Mouse (Mus musculus) cerebellum, adult 9-10 months (tissue): ENCODE data around the gene Tmbim6.

ENCODE experiments used
- DNase-seq: peaks from one replicate; pipeline ENCODE4 v3.0.0; 2022

The Tmbim6 gene

GRCm38 (mm10) chr15:99392486-99393385, at the start of gene Tmbim6:
Gene Tmbim6, plus strand, starts transcription at chr15:99392882.
- peak; percentile 100 for DNase-seq

DNA sequence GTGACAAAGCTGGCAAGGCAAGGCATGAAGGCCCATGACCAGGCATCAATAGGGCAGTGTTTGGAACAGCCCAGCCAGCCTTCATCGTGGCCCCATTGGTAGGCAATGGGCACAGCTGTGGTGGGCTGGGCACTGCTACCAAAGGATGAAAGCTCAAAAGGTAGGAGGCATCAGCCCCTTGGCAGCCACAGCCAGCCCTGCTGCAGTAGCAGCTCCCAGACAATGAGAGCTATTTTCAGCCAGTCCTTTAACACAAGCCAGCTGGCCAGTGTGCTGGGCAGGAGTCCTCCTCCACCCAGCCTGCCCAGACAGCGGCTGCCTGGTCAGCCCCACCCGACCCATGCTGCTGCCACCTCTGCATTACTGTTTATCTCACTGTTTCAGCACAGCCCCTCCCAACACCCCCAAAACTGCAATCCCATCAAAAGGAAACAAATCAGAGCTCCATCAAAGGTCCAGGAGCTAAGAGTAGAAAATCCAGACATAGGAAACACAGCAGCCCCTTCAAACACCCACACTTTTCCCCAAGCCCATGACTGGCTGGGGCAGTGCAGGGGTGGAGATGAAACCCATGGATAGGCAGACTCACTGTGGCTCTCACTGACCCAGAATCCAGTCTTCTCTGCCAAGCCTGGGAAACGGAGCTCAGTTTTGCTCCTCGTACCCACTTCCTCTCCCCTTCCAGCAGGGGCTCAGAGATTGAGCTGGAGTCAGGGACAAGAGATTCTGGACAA, 49.1 kb upstream of the Tmbim6 start:
- DNase-seq = no peak

DNA sequence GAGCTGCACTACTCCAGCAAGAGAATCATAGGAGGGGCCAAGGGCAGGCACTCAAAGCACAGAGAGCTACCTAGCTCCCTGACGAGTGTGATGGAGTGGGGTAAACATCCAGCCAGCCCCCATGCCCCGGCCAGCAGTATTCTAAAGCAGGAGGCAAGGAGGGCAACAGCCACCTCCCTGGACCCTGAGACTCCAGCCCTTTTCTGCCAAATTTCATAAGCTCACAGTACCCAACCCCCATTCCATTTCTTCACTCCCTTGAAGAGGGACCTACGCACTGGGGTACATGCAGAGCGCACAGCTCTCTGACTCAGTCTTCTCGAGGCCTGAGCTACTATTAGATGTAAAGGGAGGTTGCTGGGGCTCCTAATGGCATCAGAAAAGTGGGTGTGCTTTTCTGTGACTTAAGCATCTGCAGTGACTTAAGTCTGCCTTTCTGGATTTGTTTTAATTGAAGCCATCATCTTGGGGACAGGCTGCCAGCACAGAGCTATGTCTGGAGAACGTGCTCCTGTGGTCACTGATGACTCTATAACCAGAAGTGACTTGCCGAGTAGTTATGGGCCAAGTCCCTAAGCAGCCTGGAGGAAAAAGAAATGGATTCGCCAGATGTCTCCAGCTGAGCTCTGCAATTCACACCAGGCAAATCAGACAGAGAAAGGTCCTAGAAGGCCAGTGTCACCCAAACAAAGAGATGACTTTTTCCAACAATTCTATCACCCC, 48.4 kb upstream of the Tmbim6 start:
- no peak for DNase-seq

- no peak for DNase-seq
Observed at GRCm38 (mm10) chr15:99344961-99345360, 47.7 kb upstream of the Tmbim6 start.

DNA sequence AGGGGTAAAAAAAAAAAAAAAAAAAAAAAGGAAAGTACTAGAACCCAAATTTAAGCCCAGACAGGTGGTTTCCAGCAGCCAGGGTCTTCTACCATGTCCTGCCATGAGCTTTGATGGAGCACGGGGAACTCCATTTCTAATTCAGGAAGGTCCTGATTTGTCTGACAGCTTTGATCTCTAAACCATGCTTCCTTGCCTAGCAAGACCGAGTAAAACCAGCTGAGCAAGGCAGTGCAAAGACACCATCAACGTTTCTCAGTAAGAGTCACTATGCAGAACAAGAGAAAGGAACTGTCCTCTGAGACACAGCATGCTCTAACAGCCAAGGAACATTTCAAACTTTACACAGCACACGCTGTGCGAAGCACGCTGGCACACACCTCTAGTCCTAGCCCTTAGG, 41.1 kb upstream of the Tmbim6 start:
- no peak for DNase-seq

DNA sequence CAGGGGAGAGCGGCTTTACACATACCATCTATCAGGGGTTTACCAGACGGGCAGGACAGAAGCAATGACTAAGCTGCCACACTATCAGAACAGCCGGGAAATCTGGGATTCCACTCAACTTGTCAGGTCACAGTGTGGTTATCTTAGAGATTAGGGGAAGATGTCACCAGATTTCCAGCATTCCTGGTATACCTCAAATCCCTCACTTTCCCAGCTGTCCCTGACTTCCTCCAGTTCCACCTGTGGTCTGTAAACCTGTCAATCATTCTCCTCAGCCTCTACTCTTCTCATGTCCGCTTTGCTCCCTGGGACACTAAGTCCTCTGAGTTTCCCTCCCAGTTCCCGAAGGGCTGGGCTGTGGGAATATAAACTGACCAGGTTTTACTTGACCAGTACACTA, 40.4 kb upstream of the Tmbim6 start:
- no peak for DNase-seq

- DNase-seq = no peak
Observed at GRCm38 (mm10) chr15:99355660-99356059, 37.0 kb upstream of the Tmbim6 start.

DNA sequence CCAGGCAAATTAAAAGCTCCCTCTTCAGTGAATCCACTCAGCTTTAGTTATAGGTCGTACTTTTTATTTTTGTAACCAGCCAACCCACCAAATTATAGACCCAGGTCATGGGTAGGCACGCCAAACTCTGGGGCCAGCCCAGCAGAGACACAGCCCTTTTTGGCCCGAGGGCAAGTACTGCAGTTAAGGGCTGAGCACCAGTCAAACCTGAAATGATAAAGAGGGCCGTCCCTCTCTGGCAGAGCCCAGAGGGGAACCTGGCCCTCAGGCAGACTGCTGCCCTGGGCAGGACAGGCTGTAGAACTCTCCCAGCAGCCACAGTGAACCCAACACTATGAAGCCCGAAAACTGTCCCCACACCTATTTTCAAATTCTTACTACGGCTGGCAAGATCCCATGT, 36.2 kb upstream of the Tmbim6 start:
- no peak for DNase-seq

DNA sequence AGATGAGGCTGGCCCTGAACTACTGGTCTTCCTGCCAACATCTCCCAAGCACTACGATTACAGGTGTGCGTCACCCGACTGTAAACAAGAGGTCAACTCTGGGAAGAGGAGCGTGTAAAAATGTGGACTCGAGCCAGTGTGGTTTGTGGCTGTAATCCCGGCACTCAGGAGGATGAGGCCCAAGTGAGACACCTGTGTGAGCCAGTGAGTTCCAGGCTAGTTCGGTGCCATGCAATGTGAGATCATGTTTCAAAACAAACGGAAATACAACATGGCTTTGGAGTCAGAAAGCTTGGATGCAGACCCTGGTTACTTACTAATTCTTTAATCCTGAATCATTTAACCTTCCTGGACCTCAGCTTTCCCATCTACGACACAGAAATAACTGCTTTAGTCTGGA, 33.7 kb upstream of the Tmbim6 start:
- no peak for DNase-seq

DNA sequence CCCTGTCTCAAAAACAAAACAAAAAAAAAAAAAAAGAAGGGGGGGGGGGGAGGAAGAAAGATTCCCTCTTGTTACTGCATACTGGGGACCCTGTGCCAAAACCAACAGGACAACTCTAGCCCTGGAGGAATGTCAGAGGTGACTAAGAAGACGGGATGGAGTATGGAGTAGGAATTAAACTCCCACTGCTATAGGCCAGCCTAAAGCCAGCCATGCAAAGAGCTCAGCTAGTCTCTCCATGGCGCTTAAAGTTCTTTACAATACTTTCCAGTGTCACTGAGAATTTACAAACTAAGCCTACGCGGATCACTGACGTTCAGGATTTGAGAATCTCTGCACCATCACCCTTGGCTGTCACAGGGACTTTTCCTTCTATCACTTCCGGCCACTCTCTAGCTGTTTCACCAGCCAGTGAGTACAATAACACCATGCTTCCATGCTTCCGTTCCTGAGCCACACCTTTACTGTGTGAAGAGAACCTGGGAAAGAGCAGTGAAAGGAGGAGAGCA, 28.6 kb upstream of the Tmbim6 start:
- DNase-seq = no peak

GRCm38 (mm10) chr15:99364921-99365320, 27.8 kb upstream of the Tmbim6 start:
- no peak for DNase-seq

GRCm38 (mm10) chr15:99368583-99369266, 24.0 kb upstream of the Tmbim6 start:
- no peak for DNase-seq

DNA sequence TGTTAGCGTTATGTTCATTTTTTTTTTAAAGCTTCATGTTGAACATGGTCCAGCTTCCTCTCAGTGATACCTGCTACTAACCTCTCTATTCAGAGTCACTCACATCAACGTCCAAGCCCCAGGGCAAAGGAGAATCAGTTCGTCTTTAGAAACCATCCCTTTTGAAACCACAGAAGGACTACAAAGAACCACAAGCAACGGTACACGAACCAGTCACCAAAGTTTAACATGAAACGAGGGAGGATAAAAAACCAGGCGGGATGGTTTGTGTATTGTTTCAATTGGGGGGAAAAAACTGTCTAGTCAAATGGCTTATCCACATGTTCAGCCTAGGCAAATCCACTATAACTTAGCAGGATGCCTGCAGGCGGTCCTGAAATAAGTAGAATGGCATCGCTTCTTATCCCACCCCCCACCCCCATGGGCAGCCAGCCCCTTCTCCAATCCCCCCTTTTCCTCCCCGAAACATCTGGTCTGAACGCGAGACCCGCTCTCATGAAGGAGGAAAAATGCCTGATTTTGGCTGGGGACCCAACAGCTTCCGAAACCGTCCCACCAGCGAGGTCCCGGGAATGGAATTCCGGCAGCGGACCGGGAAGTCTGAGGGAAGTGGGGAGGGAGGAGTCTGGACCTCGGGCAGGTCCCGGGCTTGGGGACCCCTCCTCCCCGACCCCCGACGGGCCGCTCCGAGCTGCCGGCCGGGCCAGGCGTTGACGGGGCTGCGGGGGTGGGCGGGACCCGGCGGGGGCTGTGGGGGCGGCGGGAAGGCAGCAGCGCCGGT, 23.1 kb upstream of the Tmbim6 start:
- DNase-seq = no peak

GRCm38 (mm10) chr15:99370259-99370691, 22.4 kb upstream of the Tmbim6 start, which contains the start of gene Fmnl3:
Gene Fmnl3, minus strand, starts transcription at chr15:99370482.
- peak; percentile 95 for DNase-seq

DNA sequence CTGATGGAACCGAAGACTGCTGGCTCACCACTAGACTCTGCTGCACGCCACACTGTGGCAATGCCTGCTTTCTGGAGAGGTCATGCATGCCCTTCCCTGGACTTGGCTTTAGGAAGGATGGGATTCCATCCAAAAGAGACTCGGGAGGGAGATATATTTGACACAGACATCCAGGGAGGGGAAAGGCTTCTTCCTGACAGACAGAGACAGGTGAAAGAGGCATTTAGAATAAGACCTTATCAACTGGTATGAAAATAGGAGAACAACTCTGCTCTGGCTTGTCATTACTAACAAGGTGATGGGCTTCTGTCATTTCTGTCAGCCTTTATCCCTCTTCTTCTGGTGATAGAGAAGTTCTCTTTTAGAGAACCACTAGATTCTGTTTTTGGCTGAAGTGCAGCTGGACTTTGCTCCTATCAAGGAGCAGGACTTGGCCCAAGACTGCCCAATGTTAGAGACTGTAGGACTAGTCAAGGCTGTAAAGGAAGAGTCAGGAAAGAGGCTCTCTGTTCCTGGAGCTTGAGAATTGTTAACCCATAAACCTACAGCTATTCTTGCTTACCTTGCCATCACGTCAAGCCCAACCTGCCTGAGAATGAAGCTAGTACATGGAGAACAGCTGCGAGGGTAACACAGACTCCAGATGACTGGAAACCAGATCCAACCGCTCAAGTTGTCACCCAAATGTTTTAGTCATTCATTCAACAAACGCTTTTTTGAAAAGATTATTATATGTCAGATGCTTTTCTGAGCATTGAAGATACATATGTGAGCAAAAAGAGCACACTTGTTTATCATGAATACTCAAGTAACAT, 20.9 kb upstream of the Tmbim6 start:
- DNase-seq = no peak

DNA sequence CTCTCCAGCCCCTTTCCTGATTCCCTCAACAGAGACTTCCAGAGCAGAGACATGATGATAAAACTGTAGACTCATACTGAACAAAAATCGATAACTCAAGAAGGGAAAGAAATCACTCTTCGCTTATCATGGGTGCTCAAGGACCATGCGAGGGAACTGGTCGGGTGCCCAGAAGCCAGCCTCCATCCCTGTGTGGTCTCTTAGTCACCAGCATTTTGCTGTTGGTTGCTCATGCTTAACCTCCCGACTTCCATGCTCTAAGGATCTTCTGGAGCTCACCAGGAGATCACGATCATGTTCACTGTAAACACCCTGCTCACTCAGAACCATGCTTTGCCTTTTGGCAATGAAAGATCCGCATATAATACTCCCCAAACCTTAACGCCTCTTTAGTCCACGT, 19.9 kb upstream of the Tmbim6 start:
- no peak for DNase-seq

DNA sequence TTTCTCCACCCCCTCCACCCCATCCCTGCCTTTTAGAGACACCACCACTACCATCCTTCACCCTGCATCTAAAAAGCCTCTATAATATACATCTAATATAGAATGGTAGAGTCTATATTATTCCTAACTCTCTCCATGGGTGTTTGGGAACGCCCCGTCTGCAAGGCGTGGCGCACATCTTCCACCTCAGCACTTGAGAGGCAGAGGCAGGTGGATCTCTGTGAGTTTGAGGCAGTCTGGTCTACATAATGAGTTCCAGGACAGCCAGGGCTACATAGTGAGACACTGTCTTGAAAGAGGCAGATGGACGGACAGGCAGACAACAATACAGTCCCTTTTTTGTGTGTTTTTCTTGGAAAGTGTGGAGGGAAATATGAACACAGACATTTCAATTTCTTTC, 17.6 kb upstream of the Tmbim6 start:
- DNase-seq = no peak

DNA sequence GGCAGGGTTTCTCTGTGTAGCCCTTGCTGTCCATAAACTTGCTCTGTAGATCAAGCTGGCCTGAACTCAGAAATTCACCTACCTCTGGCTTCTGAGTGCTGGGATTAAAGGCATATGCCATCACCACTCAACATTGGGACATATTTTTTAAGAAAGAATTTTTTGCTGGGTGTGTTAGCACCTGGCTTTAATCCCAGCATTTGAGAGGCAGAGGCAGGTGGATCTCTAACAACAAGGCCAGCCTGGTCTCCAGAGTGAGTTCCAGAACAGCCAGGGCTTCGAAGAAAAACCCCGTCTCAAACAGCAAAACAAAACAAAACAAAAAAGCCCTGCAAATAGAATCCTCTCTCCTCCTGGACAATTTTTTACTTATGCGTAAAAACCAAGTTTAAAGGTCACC, 17.1 kb upstream of the Tmbim6 start:
- DNase-seq = no peak

- DNase-seq = no peak
Observed at GRCm38 (mm10) chr15:99376240-99376639, 16.4 kb upstream of the Tmbim6 start.

GRCm38 (mm10) chr15:99382893-99383292, 9.8 kb upstream of the Tmbim6 start:
- no peak for DNase-seq

- DNase-seq = no peak
Observed at GRCm38 (mm10) chr15:99384071-99384470, 8.6 kb upstream of the Tmbim6 start.
